Mouse (Mus musculus) MEL (cell line): ENCODE measurements around the gene P3h3. TPM values are rescaled to one million over a fixed set of nuclear protein-coding genes. Genes with fewer than 3 reads are reported as not detected.

Experiments used
- DNase-seq: peaks from one replicate; pipeline ENCODE4 v3.0.0; 2011; ENCODE audit warnings: low read depth, low spot score
- H3K27ac ChIP-seq: 2 replicates; pipeline ENCODE4 v1.5.1; 2012; ENCODE audit warnings: low read depth, mild to moderate bottlenecking, control low read depth, low read length, moderate library complexity; ENCODE audit not compliant: control insufficient read depth
- H3K27me3 ChIP-seq, 2 experiments: fragments of 150-350 bp in 1 of 2; sonication (generic) in 1 of 2; 2 replicates each; pipeline ENCODE4 v1.6.1; 2012; ENCODE audit warnings: low read length in 2 of 2, mild to moderate bottlenecking in 2 of 2, improper control_type of control experiment in 1 of 2, moderate library complexity in 1 of 2; ENCODE audit not compliant: insufficient read depth in 2 of 2, control insufficient read depth in 1 of 2
- H3K36me3 ChIP-seq, 2 experiments: 2 replicates each; pipeline ENCODE4 v1.6.1; 2012 to 2014; ENCODE audit warnings: low read length in 2 of 2, improper control_type of control experiment in 1 of 2, inconsistent platforms in 1 of 2, mild to moderate bottlenecking in 1 of 2; ENCODE audit not compliant: insufficient read depth in 2 of 2, control insufficient read depth in 1 of 2
- H3K4me1 ChIP-seq, 2 experiments: fragments of 150-350 bp in 1 of 2; sonication (generic) in 1 of 2; 2 replicates each; pipeline ENCODE4 v1.6.1; 2012; ENCODE audit warnings: low read length in 2 of 2, improper control_type of control experiment in 1 of 2, mild to moderate bottlenecking in 1 of 2; ENCODE audit not compliant: insufficient read depth in 2 of 2, control insufficient read depth in 1 of 2
- H3K4me3 ChIP-seq, 2 experiments: fragments of 150-350 bp in 1 of 2; sonication (generic) in 1 of 2; 2 replicates each; pipeline ENCODE4 v1.5.1; 2012; ENCODE audit warnings: low read depth in 2 of 2, low read length in 2 of 2, mild to moderate bottlenecking in 2 of 2, moderate library complexity in 2 of 2, control low read depth in 1 of 2, improper control_type of control experiment in 1 of 2; ENCODE audit not compliant: control insufficient read depth in 1 of 2, insufficient read depth in 1 of 2
- H3K79me2 ChIP-seq: 2 replicates; pipeline ENCODE4 v1.6.1; 2012; ENCODE audit warnings: mild to moderate bottlenecking, low read length, moderate library complexity; ENCODE audit not compliant: control insufficient read depth, poor library complexity, insufficient read depth
- H3K9ac ChIP-seq: 2 replicates; pipeline ENCODE4 v1.6.1; 2012; ENCODE audit warnings: low read depth, mild to moderate bottlenecking, control low read depth, low read length, moderate library complexity; ENCODE audit not compliant: control insufficient read depth, poor library complexity, severe bottlenecking
- H3K9me3 ChIP-seq: fragments of 150-350 bp; sonication (generic); replicated peaks from 2 replicates; pipeline ENCODE4 v1.6.1; 2012; ENCODE audit warnings: mild to moderate bottlenecking, low read length, improper control_type of control experiment, moderate library complexity; ENCODE audit not compliant: insufficient read depth
- BHLHE40 ChIP-seq: IDR thresholded peaks from 2 replicates; pipeline ENCODE4 v1.6.1; 2012; ENCODE audit warnings: low read depth, mild to moderate bottlenecking, inconsistent platforms, low read length, improper control_type of control experiment, borderline replicate concordance
- CTCF ChIP-seq, 3 experiments: IDR thresholded peaks in 2 of 3; conservative IDR thresholded peaks in 1 of 3; 2 replicates each; pipeline ENCODE4 v1.5.1; 2011 to 2012; ENCODE audit warnings: low read length in 3 of 3, low read depth in 2 of 3, mild to moderate bottlenecking in 2 of 3, improper control_type of control experiment in 1 of 3, inconsistent platforms in 1 of 3, mixed read lengths in 1 of 3, moderate library complexity in 1 of 3; ENCODE audit not compliant: control insufficient read depth in 1 of 3, insufficient read depth in 1 of 3, poor library complexity in 1 of 3, severe bottlenecking in 1 of 3
- HCFC1 ChIP-seq: IDR thresholded peaks from 2 replicates; pipeline ENCODE4 v1.6.1; 2012; ENCODE audit warnings: low read depth, mild to moderate bottlenecking, inconsistent platforms, low read length, improper control_type of control experiment, moderate library complexity
- JUND ChIP-seq: IDR thresholded peaks from 2 replicates; pipeline ENCODE4 v1.6.1; 2011; ENCODE audit warnings: low read depth, mild to moderate bottlenecking, improper control_type of control experiment, low read length
- MAX ChIP-seq: IDR thresholded peaks from 2 replicates; pipeline ENCODE4 v1.6.1; 2011; ENCODE audit warnings: low read length, improper control_type of control experiment
- MAZ ChIP-seq: IDR thresholded peaks from 2 replicates; pipeline ENCODE4 v1.6.1; 2012; ENCODE audit warnings: low read depth, mild to moderate bottlenecking, inconsistent platforms, low read length, improper control_type of control experiment
- MXI1 ChIP-seq: IDR thresholded peaks from 2 replicates; pipeline ENCODE4 v1.6.1; 2011; ENCODE audit warnings: mild to moderate bottlenecking, low read depth, low read length, improper control_type of control experiment
- NELFE ChIP-seq: IDR thresholded peaks from 2 replicates; pipeline ENCODE4 v1.6.1; 2011; ENCODE audit warnings: low read depth, low read length, improper control_type of control experiment
- NRF1 ChIP-seq: IDR thresholded peaks from 2 replicates; pipeline ENCODE4 v1.6.1; 2014; ENCODE audit warnings: low read depth, mild to moderate bottlenecking, inconsistent platforms, low read length, improper control_type of control experiment, moderate library complexity; ENCODE audit not compliant: poor library complexity, insufficient read depth, severe bottlenecking
- POLR2AphosphoS2 ChIP-seq: IDR thresholded peaks from 2 replicates; pipeline ENCODE4 v1.6.1; 2011; ENCODE audit warnings: low read length, improper control_type of control experiment
- RAD21 ChIP-seq: IDR thresholded peaks from 2 replicates; pipeline ENCODE4 v1.6.1; 2011; ENCODE audit warnings: mild to moderate bottlenecking, low read depth, low read length, improper control_type of control experiment
- SIN3A ChIP-seq: IDR thresholded peaks from 2 replicates; pipeline ENCODE4 v1.6.1; 2012; ENCODE audit warnings: low read length, improper control_type of control experiment, inconsistent platforms
- SMC3 ChIP-seq: IDR thresholded peaks from 2 replicates; pipeline ENCODE4 v1.6.1; 2011; ENCODE audit warnings: low read depth, low read length, improper control_type of control experiment
- TBP ChIP-seq: IDR thresholded peaks from 2 replicates; pipeline ENCODE4 v1.8.0; 2011; ENCODE audit warnings: low read depth, low read length, improper control_type of control experiment
- UBTF ChIP-seq: IDR thresholded peaks from 2 replicates; pipeline ENCODE4 v1.6.1; 2012; ENCODE audit warnings: low read depth, mild to moderate bottlenecking, inconsistent platforms, low read length, improper control_type of control experiment, moderate library complexity, borderline replicate concordance; ENCODE audit not compliant: insufficient read depth
- ZC3H11A ChIP-seq: IDR thresholded peaks from 2 replicates; pipeline ENCODE4 v1.6.1; 2012; ENCODE audit warnings: low read depth, mild to moderate bottlenecking, inconsistent platforms, low read length, improper control_type of control experiment
- ZNF384 ChIP-seq: IDR thresholded peaks from 2 replicates; pipeline ENCODE4 v1.6.1; 2012; ENCODE audit warnings: low read depth, mild to moderate bottlenecking, inconsistent platforms, low read length, improper control_type of control experiment
- polyA plus RNA-seq, 2 experiments: library from polyadenylated mRNA; stranded (reverse) in 1 of 2; unstranded in 1 of 2; fragments of >175 nt in 1 of 2; fragments of >200 nt in 1 of 2; gene quantifications; 2 replicates each; pipeline versions ENCODE4 v1.2.1 to v1.2.4; 2012; ENCODE audit warnings: low replicate concordance in 2 of 2, low read depth in 1 of 2; ENCODE audit not compliant: insufficient read length in 2 of 2, insufficient read depth in 1 of 2, missing spikeins in 1 of 2
- total RNA-seq: library from RNA; depleted of rRNA; stranded (reverse); fragments of 300-350 nt; gene quantifications from 2 replicates; pipeline ENCODE4 v1.2.3, GENCODE M21; 2012

Gene P3h3
- total and polyA plus RNA-seq, 3 experiments: 0.23 to 2.1 TPM; not detected in 1

DNA sequence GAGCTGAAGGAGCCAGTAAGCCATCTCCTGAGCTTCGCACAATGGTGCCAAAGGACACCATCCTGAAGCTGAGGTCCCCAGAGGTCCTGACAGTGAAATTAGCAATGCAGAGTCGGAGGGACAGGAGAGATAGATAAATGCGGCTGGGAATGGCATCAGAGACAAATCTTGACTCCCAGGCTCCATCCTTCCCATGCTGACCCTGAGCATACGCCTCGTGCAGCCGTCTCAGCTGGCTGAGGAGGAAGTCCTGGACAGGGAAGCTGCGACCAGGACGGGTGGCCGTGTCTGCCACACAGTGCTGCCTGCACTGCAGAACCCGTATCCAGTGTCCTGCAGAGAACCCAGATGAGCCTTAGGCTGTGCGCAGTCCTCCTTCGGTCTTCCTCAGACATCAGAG is 2.9 kb downstream of the P3h3 start:
- no peak for TF ChIP-seq CTCF (IDR thresholded peaks at IDR 0.05 in 2 of 3, conservative IDR thresholded peaks at IDR 0.05 in 1 of 3; ENCODE audit: control insufficient read depth in 1 of 3, insufficient read depth in 1 of 3, low read depth in 2 of 3, low read length in 3 of 3, poor library complexity in 1 of 3, severe bottlenecking in 1 of 3)
- TF ChIP-seq, all 39 proteins: peak for 0
- Histone ChIP-seq H3K9me3 (no peaks in the 10 kb centered on the region), H3K9ac (no peak overlapping the region), H3K27ac (no peak overlapping the region), H3K27me3 (peaks cover 13 to 15% of the 10 kb centered on the region in 2 experiments), H3K4me3 (no peak overlapping the region), H3K79me2 (no peaks in the 10 kb centered on the region), H3K4me1 (peaks cover 0 to 3% of the 10 kb centered on the region in 2 experiments; a peak in 1 of 4 replicates), H3K36me3 (no peaks in the 10 kb centered on the region)
- no peak for DNase-seq

DNA sequence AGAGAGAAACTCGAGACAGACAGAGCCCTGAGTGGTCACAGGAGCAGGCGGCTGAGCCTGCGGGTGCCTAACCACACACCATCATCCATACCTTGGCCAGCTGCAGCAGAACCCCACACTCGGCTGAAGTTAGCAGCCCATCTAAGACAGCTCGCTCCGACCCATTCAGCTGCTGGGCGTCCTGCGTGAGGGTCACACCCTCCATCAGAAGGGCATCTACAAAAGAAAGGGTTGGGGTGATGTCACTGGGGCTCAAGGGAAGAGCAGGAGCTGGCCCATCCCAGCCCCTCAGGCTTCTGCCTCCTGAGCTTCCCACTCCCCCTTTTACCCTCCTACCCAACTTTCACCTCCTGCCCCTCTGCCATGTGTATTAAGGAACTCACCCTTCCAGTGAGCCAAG is 7.0 kb downstream of the P3h3 start:
- peaks cover 16 to 17% of the 10 kb centered on the region in 2 experiments for H3K27me3 ChIP-seq
- H3K36me3 ChIP-seq: no peaks in the 10 kb centered on the region

GRCm38 (mm10) chr6:124847305-124847704 is 10.2 kb downstream of the P3h3 start:
- H3K27ac ChIP-seq: no peak overlapping the region
- no peaks in the 10 kb centered on the region for H3K79me2 ChIP-seq
- no peak overlapping the region for H3K9ac ChIP-seq
- no peaks in the 10 kb centered on the region for H3K36me3 ChIP-seq
- TF ChIP-seq BHLHE40: 0 out of 2 replicates have a peak, but pooled peaks have one; percentile 26
- TF ChIP-seq ZC3H11A: peak; percentile 37; the same call in 1 of the 2 replicates
- peak; percentile 55 for TF ChIP-seq RAD21
- peak; percentile 27; the same call in 1 of the 2 replicates for TF ChIP-seq HCFC1
- peak; percentile 90 to 97 (median 94) for TF ChIP-seq CTCF (IDR thresholded peaks at IDR 0.05 in 2 of 3, conservative IDR thresholded peaks at IDR 0.05 in 1 of 3; ENCODE audit: control insufficient read depth in 1 of 3, insufficient read depth in 1 of 3, low read depth in 2 of 3, low read length in 3 of 3, poor library complexity in 1 of 3, severe bottlenecking in 1 of 3)
- no peak for TF ChIP-seq NELFE
- TF ChIP-seq SMC3: peak; percentile 70
- TF ChIP-seq SIN3A: no peak
- TF ChIP-seq, all 39 proteins: peak for 6
- H3K4me1 ChIP-seq: no peaks in the 10 kb centered on the region
- DNase-seq: peak; percentile 89
- H3K4me3 ChIP-seq: no peak overlapping the region
- H3K27me3 ChIP-seq: peaks cover 12% of the 10 kb centered on the region in 2 experiments; a peak in 3 of 4 replicates
- no peaks in the 10 kb centered on the region for H3K9me3 ChIP-seq

More for the DNA sequence above, 7.0 kb downstream of the P3h3 start:
- H3K4me1 ChIP-seq: no peaks in the 10 kb centered on the region
- TF ChIP-seq ZNF384 (no peak), JUND (no peak), RAD21 (no peak), TBP (no peak), ZC3H11A (no peak), POLR2AphosphoS2 (no peak), MXI1 (no peak), MAZ (no peak), NRF1 (no peak), UBTF (no peak), MAX (no peak)
- TF ChIP-seq, all 39 proteins: peak for 0
- Histone ChIP-seq H3K9ac (no peak overlapping the region), H3K79me2 (no peaks in the 10 kb centered on the region), H3K9me3 (no peaks in the 10 kb centered on the region), H3K27ac (no peak overlapping the region), H3K4me3 (no peak overlapping the region)
- no peak for DNase-seq
